Mouse (Mus musculus) frontal cortex, postnatal 10 days (tissue): ENCODE data around the gene Svip.

Source experiments
- DNase-seq, 2 experiments: peaks; one replicate each; pipeline ENCODE4 v3.0.0; 2022; ENCODE audit warnings: low spot score in 2 of 2, mixed read lengths in 1 of 2

Gene Svip

GRCm38 (mm10) chr7:52005511-52006295 is at the start of gene Svip:
Gene Svip, minus strand, starts transcription at chr7:52006018.
- peak; percentile 92 to 98 for DNase-seq

- DNase-seq = peak in 1 of 2 experiments; percentile 31
Observed at GRCm38 (mm10) chr7:52037600-52038582, 32.1 kb upstream of the Svip start.

- DNase-seq = no peak
Observed at GRCm38 (mm10) chr7:52024050-52024626, 18.3 kb upstream of the Svip start.

DNA sequence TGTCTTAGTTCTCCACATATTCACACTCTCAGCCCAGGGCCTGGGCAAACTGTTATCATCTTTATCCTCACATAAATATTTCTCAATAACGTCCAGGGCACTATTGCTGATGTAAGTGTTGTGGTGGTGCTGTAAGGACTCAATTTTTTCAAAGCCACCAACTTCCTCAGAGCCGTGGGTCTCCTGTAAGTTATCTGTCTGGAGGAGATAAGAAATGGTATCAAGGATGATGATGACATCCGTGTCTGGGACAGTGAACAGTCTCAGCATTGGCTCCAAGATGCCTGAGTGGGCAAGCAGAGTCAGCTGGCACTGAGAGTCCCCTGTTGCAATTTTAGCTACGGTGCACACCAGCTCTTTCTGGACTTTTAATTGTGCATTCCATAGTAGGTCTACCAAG is 16.2 kb upstream of the Svip start:
- no peak for DNase-seq

GRCm38 (mm10) chr7:52015628-52016027 is 9.8 kb upstream of the Svip start, which contains the start of gene 1700015G11Rik:
Gene 1700015G11Rik, minus strand, starts transcription at chr7:52015728.
- DNase-seq = no peak

DNA sequence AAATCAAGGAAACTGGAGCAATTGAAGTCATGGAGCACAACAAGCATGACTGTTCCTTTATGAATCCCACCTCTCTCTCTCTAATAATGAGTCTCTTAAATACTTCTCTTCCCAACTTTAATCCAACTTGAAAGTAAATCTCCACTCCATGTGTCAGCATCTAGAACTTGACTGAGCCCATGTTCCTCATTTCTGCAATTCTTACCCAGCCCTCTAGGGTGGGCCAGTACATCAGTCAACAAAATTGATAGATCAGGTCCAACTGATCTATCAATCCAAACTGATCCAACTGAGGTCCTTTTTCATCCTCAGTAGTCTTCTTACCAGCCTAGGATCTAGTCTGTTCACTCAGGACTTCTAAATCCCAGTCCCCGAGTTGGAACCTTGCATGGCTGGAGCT is 9.4 kb upstream of the Svip start:
- no peak for DNase-seq

GRCm38 (mm10) chr7:52013457-52013856 is 7.6 kb upstream of the Svip start:
- DNase-seq = no peak

GRCm38 (mm10) chr7:52007138-52007537 is 1.3 kb upstream of the Svip start:
- DNase-seq = no peak

DNA sequence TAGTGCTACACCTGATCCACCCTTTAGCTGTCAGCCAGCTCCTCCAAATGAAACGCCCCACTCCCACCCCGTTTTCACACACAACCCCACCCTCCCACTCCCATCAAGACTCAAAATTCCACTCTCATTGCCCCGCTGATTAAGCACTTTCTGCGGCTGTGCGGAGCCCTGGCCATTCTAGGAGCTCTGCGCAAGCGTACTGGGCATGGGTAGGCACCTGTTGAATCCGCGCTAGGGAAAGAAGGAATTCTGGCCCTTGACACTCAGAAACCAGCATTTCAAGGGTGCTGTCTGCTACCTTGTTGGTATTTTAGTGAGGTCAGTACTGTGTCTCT is 445 bp upstream of the Svip start:
- no peak for DNase-seq

DNA sequence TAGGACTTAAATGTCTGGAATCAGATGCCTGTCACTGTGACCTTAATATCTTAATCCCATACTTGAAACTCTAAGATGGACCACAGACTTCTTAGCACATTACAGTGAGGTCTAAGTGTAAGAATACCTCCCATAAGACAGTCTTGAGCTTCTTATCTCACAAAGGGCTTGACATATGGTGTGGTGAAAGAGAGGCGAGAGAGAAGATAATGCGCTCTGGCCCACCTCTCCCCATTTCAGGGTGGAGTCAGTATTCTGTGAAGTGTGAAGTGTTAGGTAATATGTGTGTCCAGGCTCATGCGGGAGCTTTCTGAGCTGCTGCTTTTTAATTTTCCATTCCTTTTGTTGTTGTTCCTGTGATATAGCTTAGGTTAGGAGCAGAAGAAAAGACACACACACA is 14.8 kb downstream of the Svip start:
- DNase-seq = no peak

DNA sequence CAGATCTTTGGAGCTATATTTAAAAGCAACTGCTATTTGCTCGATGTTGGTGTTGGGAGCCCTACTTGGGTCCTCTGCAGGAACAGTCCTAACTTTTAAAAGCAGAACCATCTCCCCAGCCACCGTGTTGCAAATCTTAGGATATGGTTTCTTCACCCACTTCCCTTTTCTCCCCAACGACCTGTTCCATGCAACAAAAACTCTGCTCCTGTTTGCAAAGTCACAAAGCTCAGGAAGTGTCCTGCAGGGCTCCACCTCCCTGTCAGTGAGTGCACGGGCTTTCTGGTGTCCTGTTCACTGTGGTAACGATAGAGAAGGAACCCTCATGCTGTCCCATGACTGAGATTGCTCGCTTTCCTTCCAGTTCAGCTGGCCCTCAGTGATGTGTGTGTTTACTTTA is 18.9 kb downstream of the Svip start:
- DNase-seq = no peak

DNA sequence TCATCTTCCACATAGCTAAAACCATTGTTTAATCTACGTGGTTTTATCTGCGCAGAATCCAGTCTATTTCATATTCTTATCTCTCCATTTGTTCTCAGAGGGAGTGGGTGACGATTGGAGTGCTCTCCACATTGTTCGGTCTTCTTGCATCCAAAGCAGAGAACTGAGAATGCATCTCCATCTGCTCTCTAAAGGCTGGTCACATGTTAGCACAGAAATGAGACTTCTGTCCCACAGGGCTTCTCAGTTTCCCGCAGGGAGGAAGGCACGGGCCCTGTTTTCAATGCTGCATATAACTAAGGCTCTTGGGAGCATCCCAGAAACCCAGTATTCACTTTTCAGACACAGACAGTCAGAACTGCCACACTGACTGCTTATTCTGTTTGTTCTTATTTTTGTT is 20.1 kb downstream of the Svip start:
- no peak for DNase-seq

- no peak for DNase-seq
Observed at GRCm38 (mm10) chr7:51982303-51982702, 23.5 kb downstream of the Svip start.

GRCm38 (mm10) chr7:51979271-51979670 is 26.5 kb downstream of the Svip start:
- no peak for DNase-seq

DNA sequence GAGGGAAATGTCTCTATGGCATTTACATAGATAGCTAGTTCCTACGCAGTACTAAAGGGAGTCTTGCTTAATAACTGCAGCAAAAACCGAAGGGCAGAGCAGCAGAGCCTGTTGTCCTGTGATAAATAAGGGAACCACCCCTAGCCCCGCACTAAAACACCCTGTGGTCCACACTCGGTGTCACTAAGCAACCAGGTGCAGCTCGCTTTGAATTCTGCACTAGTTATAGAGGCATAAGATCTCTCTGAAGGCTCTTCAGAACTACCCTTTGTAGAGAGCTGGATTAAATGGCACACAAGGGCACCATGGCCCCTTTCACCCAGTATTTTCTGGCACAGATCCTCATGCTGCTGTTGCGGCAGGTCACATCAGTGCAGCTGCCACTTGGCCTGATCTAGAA is 30.6 kb downstream of the Svip start:
- no peak for DNase-seq

DNA sequence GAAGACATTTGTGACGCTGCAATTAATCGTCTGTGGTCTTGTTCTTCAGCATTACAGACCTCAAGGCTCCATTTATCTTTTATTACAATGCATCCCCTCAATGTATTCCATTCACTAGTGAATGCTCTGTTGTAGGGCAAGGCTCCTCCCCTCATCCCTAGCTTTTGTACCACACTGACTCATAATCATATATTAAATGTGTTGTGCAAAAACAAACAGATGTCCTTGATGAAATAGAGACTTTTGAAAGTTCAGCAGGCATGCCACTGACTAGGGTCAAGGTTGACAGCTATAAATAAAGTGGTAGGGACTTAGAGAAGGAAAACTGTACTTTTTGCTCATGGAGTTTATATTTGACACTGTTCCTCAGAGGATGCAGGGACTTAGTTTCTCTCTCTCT is 32.3 kb downstream of the Svip start:
- no peak for DNase-seq

GRCm38 (mm10) chr7:51973091-51973490 is 32.7 kb downstream of the Svip start:
- no peak for DNase-seq

DNA sequence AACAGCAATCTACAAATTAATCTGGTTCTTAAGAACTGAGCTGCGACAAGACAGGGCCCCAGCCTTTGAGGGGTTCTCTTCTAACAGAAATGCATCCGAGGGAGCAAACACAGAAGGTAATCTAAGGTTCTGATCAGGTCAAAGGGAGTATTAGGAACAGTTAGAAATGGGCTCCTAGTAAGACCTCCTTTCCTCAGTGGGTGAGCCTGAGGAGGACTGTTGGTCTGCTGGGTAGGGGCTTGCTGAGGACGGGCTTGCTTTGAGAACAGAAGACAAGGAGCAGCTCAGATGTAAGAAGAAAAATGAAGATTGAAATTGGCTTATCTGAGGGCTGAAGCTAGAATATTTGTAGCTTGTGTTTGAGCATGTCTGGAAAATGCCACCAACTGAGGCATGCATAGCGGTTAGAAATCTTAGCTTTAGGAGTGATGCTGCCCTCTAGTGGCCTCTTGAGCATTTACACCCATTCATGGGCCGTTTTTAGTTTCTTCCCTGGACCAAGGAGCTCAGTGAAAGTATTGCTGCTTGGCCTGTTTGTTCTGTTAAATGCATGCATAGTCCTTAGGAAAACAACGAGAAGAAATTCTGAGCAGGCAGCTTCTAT is 33.5 kb downstream of the Svip start:
- DNase-seq = peak in 1 of 2 experiments; percentile 57

DNA sequence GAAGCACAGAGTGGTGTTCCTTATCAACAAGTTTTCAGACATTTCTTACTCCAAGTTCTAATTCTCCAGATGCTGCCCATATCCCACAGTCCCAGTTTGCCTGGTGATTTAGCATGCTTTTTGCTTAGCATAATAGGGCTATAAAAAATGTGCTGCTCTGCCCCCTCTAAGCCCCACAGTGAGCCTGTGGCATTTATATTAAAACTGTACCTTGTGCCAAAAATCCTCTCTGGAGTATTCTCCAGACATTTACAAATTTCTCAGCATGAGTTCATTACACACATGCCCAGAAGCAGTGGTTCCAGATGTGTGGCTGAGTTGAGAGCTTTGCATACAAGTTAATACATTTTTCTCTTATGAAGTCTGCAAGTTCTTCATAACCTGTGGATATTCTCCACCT is 36.4 kb downstream of the Svip start:
- no peak for DNase-seq

DNA sequence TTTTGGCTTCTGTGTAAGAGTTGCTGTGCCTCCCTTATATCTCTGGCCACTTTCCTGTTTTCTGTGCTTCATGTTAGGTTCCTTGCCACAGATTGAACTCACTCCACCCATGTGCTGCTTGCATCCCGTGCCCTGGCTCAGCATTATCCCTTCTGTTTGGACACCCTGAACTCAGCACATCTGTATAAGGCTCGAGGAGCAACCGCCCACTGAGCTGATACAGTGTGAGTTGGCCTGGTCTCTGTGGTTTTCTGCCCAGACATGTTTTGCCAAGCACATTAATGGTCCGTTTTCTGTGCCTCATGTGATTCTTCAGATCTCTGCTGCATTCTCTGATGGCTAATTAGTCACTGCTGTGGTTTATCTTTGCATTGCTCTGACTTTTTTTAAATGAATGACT is 38.2 kb downstream of the Svip start:
- DNase-seq = no peak

DNA sequence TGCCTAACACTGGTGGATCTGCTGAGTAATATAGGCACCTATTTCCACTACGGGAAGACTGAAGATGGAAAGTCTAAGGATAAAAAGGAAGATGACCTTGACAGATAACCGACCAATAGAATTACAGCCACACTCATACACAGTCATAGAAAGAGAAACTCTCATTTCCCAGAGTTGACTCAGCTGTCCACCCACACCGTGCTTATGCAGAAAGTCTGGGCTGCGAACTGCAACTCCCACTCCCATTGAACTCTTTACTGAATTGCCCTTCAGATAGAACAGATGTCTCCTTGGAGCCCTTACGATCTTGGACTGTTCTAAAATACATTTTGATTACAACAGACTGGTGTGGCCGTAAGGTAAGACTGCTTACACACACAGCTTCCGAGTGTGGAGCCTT is 41.1 kb downstream of the Svip start:
- no peak for DNase-seq
